Mouse (Mus musculus): ENCODE measurements around the gene Kdelr1. TPM values are rescaled to one million over a fixed set of nuclear protein-coding genes. Genes with fewer than 3 reads are reported as not detected.

The Kdelr1 gene
- 36.8 and 41.2 TPM in 2 replicates for polyA plus RNA-seq (2016; fragmentation: Nextera tagmentation; extraction: Ambion mirVana)

- peaks cover 50% of the 10 kb centered on the region for H3K4me1 ChIP-seq
- DNase-seq (ENCODE audit: low spot score) = peak; percentile 92
- H3K27me3 ChIP-seq (ENCODE audit: low read depth, poor library complexity, severe bottlenecking) = peaks cover 47% of the 10 kb centered on the region
- peak within 1 kb of the TSS; percentile 74 for H3K4me3 ChIP-seq
- WGBS = under 1% methylated on average over 18 of the region's 18 CpGs
- no peaks in the 10 kb centered on the region for H3K9me3 ChIP-seq (replicated peaks)
- peaks cover 38% of the 10 kb centered on the region for H3K36me3 ChIP-seq
- peak within 1 kb of the TSS; percentile 93 for H3K27ac ChIP-seq
These were observed at the start of gene Kdelr1 for GRCm38 (mm10) chr7:45872624-45873023. Gene Kdelr1 (plus strand): TSS chr7:45872772.

- Histone ChIP-seq H3K9me3 (replicated peaks) (no peaks in the 10 kb centered on the region), H3K27ac (no peak within 1 kb of the TSS), H3K27me3 (ENCODE audit: low read depth, poor library complexity, severe bottlenecking) (peaks cover 12% of the 10 kb centered on the region), H3K36me3 (peaks cover 82% of the 10 kb centered on the region), H3K4me1 (peaks cover 8% of the 10 kb centered on the region), H3K4me3 (no peak within 1 kb of the TSS)
- WGBS = 79% methylated on average over 7 of the region's 7 CpGs
- no peak for DNase-seq (ENCODE audit: low spot score)
These were observed 48.0 kb upstream of the Kdelr1 start, which contains the start of gene Kcnj14 for GRCm38 (mm10) chr7:45824598-45824997. Gene Kcnj14 (minus strand): TSS chr7:45824782.

- Histone ChIP-seq H3K4me1 (peaks cover 14% of the 10 kb centered on the region), H3K36me3 (peaks cover 79% of the 10 kb centered on the region), H3K9me3 (replicated peaks) (no peaks in the 10 kb centered on the region), H3K27ac (no peak overlapping the region), H3K4me3 (no peak overlapping the region), H3K27me3 (ENCODE audit: low read depth, poor library complexity, severe bottlenecking) (peaks cover 7% of the 10 kb centered on the region)
- DNase-seq (ENCODE audit: low spot score) = no peak
- WGBS = 92% methylated on average over 7 of the region's 7 CpGs
These were observed 45.9 kb upstream of the Kdelr1 start for GRCm38 (mm10) chr7:45826631-45827030.

- H3K4me3 ChIP-seq = peak within 1 kb of the TSS; percentile 94
- H3K9me3 ChIP-seq (replicated peaks) = no peaks in the 10 kb centered on the region
- H3K27ac ChIP-seq = peak within 1 kb of the TSS; percentile 85
- peaks cover 41% of the 10 kb centered on the region for H3K36me3 ChIP-seq
- H3K27me3 ChIP-seq (ENCODE audit: low read depth, poor library complexity, severe bottlenecking) = peaks cover 47% of the 10 kb centered on the region
- WGBS = under 1% methylated on average over 35 of the region's 35 CpGs
- DNase-seq (ENCODE audit: low spot score) = peak; percentile 92
- peaks cover 36% of the 10 kb centered on the region for H3K4me1 ChIP-seq
These were observed 42.0 kb upstream of the Kdelr1 start, which contains the start of gene Grwd1 for GRCm38 (mm10) chr7:45830427-45831127. Gene Grwd1 (minus strand): TSS chr7:45830944.

- H3K4me3 ChIP-seq = peak overlapping the region; percentile 94
- peak overlapping the region; percentile 85; the same call in 1 of the 2 replicates for H3K27ac ChIP-seq
- H3K4me1 ChIP-seq = peaks cover 36% of the 10 kb centered on the region
- H3K36me3 ChIP-seq = peaks cover 35% of the 10 kb centered on the region
- H3K9me3 ChIP-seq (replicated peaks) = no peaks in the 10 kb centered on the region
- peaks cover 52% of the 10 kb centered on the region for H3K27me3 ChIP-seq (ENCODE audit: low read depth, poor library complexity, severe bottlenecking)
- 21% methylated on average over 5 of the region's 5 CpGs for WGBS
- no peak for DNase-seq (ENCODE audit: low spot score)
These were observed 41.4 kb upstream of the Kdelr1 start for GRCm38 (mm10) chr7:45831128-45831525.

- Histone ChIP-seq H3K36me3 (peaks cover 22% of the 10 kb centered on the region), H3K27ac (peak overlapping the region; percentile 71; the same call in 1 of the 2 replicates), H3K4me3 (peak overlapping the region; percentile 49), H3K4me1 (peaks cover 36% of the 10 kb centered on the region), H3K9me3 (replicated peaks) (no peaks in the 10 kb centered on the region), H3K27me3 (ENCODE audit: low read depth, poor library complexity, severe bottlenecking) (peaks cover 65% of the 10 kb centered on the region)
- no peak for DNase-seq (ENCODE audit: low spot score)
- 10% methylated on average over 30 of the region's 30 CpGs for WGBS
These were observed 40.1 kb upstream of the Kdelr1 start for GRCm38 (mm10) chr7:45832428-45832827.

- WGBS = 1% methylated on average over 82 of the region's 86 CpGs
- Histone ChIP-seq H3K4me1 (peaks cover 36% of the 10 kb centered on the region), H3K9me3 (replicated peaks) (no peaks in the 10 kb centered on the region), H3K4me3 (peak overlapping the region; percentile 49), H3K36me3 (peaks cover 14% of the 10 kb centered on the region), H3K27ac (peak overlapping the region; percentile 71), H3K27me3 (ENCODE audit: low read depth, poor library complexity, severe bottlenecking) (peaks cover 70% of the 10 kb centered on the region)
- peak; percentile 60 for DNase-seq (ENCODE audit: low spot score)
These were observed 39.3 kb upstream of the Kdelr1 start for GRCm38 (mm10) chr7:45833148-45833790.

- H3K36me3 ChIP-seq = peaks cover 7% of the 10 kb centered on the region
- WGBS = 2% methylated on average over 31 of the region's 31 CpGs
- H3K9me3 ChIP-seq (replicated peaks) = no peaks in the 10 kb centered on the region
- H3K4me3 ChIP-seq = peak overlapping the region; percentile 49
- H3K27me3 ChIP-seq (ENCODE audit: low read depth, poor library complexity, severe bottlenecking) = peaks cover 70% of the 10 kb centered on the region
- peak overlapping the region; percentile 71 for H3K27ac ChIP-seq
- H3K4me1 ChIP-seq = peaks cover 36% of the 10 kb centered on the region
- peak; percentile 51 for DNase-seq (ENCODE audit: low spot score)
These were observed 38.6 kb upstream of the Kdelr1 start for GRCm38 (mm10) chr7:45833924-45834323.

- H3K27me3 ChIP-seq (ENCODE audit: low read depth, poor library complexity, severe bottlenecking) = peaks cover 46% of the 10 kb centered on the region; the same call in 1 of the 2 replicates
- 90% methylated on average over 10 of the region's 10 CpGs for whole genome bisulfite sequencing
- no peak overlapping the region for H3K4me3 ChIP-seq
- H3K9me3 ChIP-seq (replicated peaks) = no peaks in the 10 kb centered on the region
- no peak for DNase-seq (ENCODE audit: low spot score)
- no peak overlapping the region for H3K27ac ChIP-seq
- H3K4me1 ChIP-seq = no peaks in the 10 kb centered on the region
- H3K36me3 ChIP-seq = no peaks in the 10 kb centered on the region
These were observed 29.4 kb upstream of the Kdelr1 start for GRCm38 (mm10) chr7:45842950-45843744.

- DNase-seq (ENCODE audit: low spot score) = no peak
- Histone ChIP-seq H3K27me3 (ENCODE audit: low read depth, poor library complexity, severe bottlenecking) (peaks cover 40% of the 10 kb centered on the region; the same call in 1 of the 2 replicates), H3K9me3 (replicated peaks) (no peaks in the 10 kb centered on the region), H3K4me1 (peaks cover 4% of the 10 kb centered on the region; the same call in 1 of the 2 replicates), H3K27ac (0 out of 2 replicates have a peak overlapping the region, but pooled peaks have one; percentile 40), H3K36me3 (no peaks in the 10 kb centered on the region), H3K4me3 (no peak overlapping the region)
- WGBS = 15% methylated on average over 6 of the region's 6 CpGs
These were observed 24.0 kb upstream of the Kdelr1 start for GRCm38 (mm10) chr7:45848447-45849027.

GRCm38 (mm10) chr7:45850661-45851060, 21.9 kb upstream of the Kdelr1 start:
- 74% methylated on average over 3 of the region's 3 CpGs for WGBS
- peaks cover 4% of the 10 kb centered on the region; the same call in 1 of the 2 replicates for H3K4me1 ChIP-seq
- no peaks in the 10 kb centered on the region for H3K9me3 ChIP-seq (replicated peaks)
- no peak overlapping the region for H3K4me3 ChIP-seq
- DNase-seq (ENCODE audit: low spot score) = no peak
- H3K27ac ChIP-seq = no peak overlapping the region
- no peaks in the 10 kb centered on the region for H3K36me3 ChIP-seq
- peaks cover 40% of the 10 kb centered on the region; the same call in 1 of the 2 replicates for H3K27me3 ChIP-seq (ENCODE audit: low read depth, poor library complexity, severe bottlenecking)

GRCm38 (mm10) chr7:45853089-45853488, 19.5 kb upstream of the Kdelr1 start:
- H3K27ac ChIP-seq = no peak overlapping the region
- H3K4me3 ChIP-seq = no peak overlapping the region
- H3K36me3 ChIP-seq = no peaks in the 10 kb centered on the region
- no peaks in the 10 kb centered on the region for H3K9me3 ChIP-seq (replicated peaks)
- H3K4me1 ChIP-seq = peaks cover 22% of the 10 kb centered on the region
- 85% methylated on average over 12 of the region's 12 CpGs for WGBS
- H3K27me3 ChIP-seq (ENCODE audit: low read depth, poor library complexity, severe bottlenecking) = peaks cover 55% of the 10 kb centered on the region
- no peak for DNase-seq (ENCODE audit: low spot score)

Data from limb, embryonic 10.5 days (tissue).